Mouse (Mus musculus) C2C12 (cell line): ENCODE data around the gene Echdc3.

ENCODE experiments used
- CEBPB ChIP-seq: IDR thresholded peaks from one replicate; pipeline ENCODE4 v1.6.1; 2011; ENCODE audit warnings: low read depth, mild to moderate bottlenecking, control low read depth, moderate library complexity
- CTCF ChIP-seq: IDR thresholded peaks from one replicate; pipeline ENCODE4 v1.5.1; 2011; ENCODE audit not compliant: control insufficient read depth, insufficient read depth, insufficient read length
- FOSL1 ChIP-seq: IDR thresholded peaks from one replicate; pipeline ENCODE4 v1.8.0; 2011; ENCODE audit warnings: mild to moderate bottlenecking, low read length; ENCODE audit not compliant: poor library complexity, insufficient read depth, severe bottlenecking
- MAX ChIP-seq: IDR thresholded peaks from one replicate; pipeline ENCODE4 v1.6.1; 2011; ENCODE audit warnings: mild to moderate bottlenecking, control low read depth
- MYOD1 ChIP-seq: IDR thresholded peaks from one replicate; pipeline ENCODE4 v1.6.1; 2011; ENCODE audit warnings: low read depth; ENCODE audit not compliant: control insufficient read depth, insufficient read length
- MYOG ChIP-seq: IDR thresholded peaks from one replicate; pipeline ENCODE4 v1.6.1; 2011; ENCODE audit not compliant: control insufficient read depth, insufficient read length; ENCODE audit errors: extremely low read depth
- USF1 ChIP-seq: IDR thresholded peaks from one replicate; pipeline ENCODE4 v1.6.1; 2011; ENCODE audit warnings: low read depth, mild to moderate bottlenecking, control low read depth, moderate library complexity

GRCm38 (mm10) chr2:6145611-6146010 lies 67.2 kb downstream of the Echdc3 start:
- no peak for TF ChIP-seq CTCF
- no peak for TF ChIP-seq CEBPB
- TF ChIP-seq MYOD1 = no peak
- TF ChIP-seq USF1 = no peak
- TF ChIP-seq MAX = no peak
- TF ChIP-seq MYOG = no peak
- no peak for TF ChIP-seq FOSL1
